Mouse (Mus musculus) liver, embryonic 12.5 days (tissue): ENCODE measurements around the gene Tm4sf19. TPM values are rescaled to one million over a fixed set of nuclear protein-coding genes. Genes with fewer than 3 reads are reported as not detected.
A peak's percentile ranks its signal among the peaks of the same experiment; 100 is the strongest.

Experiments used
- ATAC-seq: fragments of 200-750 bp; cut with Nextera tagmentation; 2 replicates; pipeline ENCODE4 v1.8.0; 2017; ENCODE audit warnings: moderate number of reproducible peaks, mild to moderate bottlenecking, moderate library complexity
- H3K27ac ChIP-seq: fragments of 300-500 bp; sonication (generic); 2 replicates; pipeline ENCODE4 v1.5.1; 2016; ENCODE audit warnings: mild to moderate bottlenecking
- H3K27me3 ChIP-seq: fragments of 300-500 bp; sonication (generic); replicated peaks from 2 replicates; pipeline ENCODE4 v1.6.1; 2016; ENCODE audit warnings: mild to moderate bottlenecking, moderate library complexity
- H3K36me3 ChIP-seq: fragments of 300-500 bp; sonication (generic); 2 replicates; pipeline ENCODE4 v1.6.1; 2016; ENCODE audit warnings: mild to moderate bottlenecking, moderate library complexity
- H3K4me1 ChIP-seq: fragments of 300-500 bp; sonication (generic); 2 replicates; pipeline ENCODE4 v1.6.1; 2016
- H3K4me2 ChIP-seq: fragments of 300-500 bp; sonication (generic); 2 replicates; pipeline ENCODE4 v1.6.1; 2016; ENCODE audit warnings: mild to moderate bottlenecking, moderate library complexity
- H3K4me3 ChIP-seq: fragments of 300-500 bp; sonication (generic); 2 replicates; pipeline ENCODE4 v1.5.1; 2016; ENCODE audit warnings: mild to moderate bottlenecking, moderate library complexity
- H3K9ac ChIP-seq: fragments of 300-500 bp; sonication (generic); 2 replicates; pipeline ENCODE4 v1.6.1; 2016; ENCODE audit warnings: mild to moderate bottlenecking, moderate library complexity
- H3K9me3 ChIP-seq: fragments of 300-500 bp; sonication (generic); replicated peaks from 2 replicates; pipeline ENCODE4 v1.6.1; 2016; ENCODE audit warnings: mild to moderate bottlenecking, moderate library complexity
- WGBS: fragments of 180-500 bp; shearing (Covaris S2); methylation state at CpG from one replicate; pipeline ENCODE4 v1.1.7; 2016; ENCODE audit not compliant: insufficient replicate concordance; 5-methylcytosine and 5-hydroxymethylcytosine counted together
- polyA plus RNA-seq: library from polyadenylated mRNA; unstranded; fragments of >200 nt; fragmentation: Nextera tagmentation; extraction: Ambion mirVana; gene quantifications from 2 replicates; pipeline ENCODE4 v1.2.1, GENCODE M21; 2016

Gene Tm4sf19
- polyA plus RNA-seq, 1 experiment from 2014 or later, result not detected

DNA sequence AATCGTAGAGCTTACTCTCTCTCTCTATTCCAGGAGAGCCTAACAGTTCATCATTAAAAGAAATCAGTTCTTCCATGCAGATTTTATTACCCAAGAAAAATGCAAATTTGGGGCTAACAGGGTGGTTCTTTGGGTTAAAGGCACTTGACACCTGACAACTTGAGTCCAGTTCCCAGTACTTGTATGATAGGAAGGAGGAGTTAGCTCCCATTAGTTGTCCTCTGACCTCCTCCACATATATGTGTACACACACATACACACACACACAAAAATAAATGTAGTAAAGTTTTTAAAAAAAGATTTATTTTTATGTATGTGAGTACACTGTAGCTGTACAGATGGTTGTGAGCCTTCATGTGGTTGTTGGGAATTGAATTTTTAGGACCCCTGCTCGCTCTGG lies 49.8 kb downstream of the Tm4sf19 start:
- WGBS, result 83% methylated on average over 2 of the region's 2 CpGs
- Histone ChIP-seq H3K4me2 (peak overlapping the region; percentile 78), H3K27me3 (no peaks in the 10 kb centered on the region), H3K36me3 (peaks cover 51% of the 10 kb centered on the region), H3K4me1 (peaks cover 78% of the 10 kb centered on the region), H3K4me3 (peak overlapping the region; percentile 41), H3K9ac (peak overlapping the region; percentile 70), H3K27ac (peak overlapping the region; percentile 96), H3K9me3 (no peaks in the 10 kb centered on the region)
- 0 out of 2 replicates have a peak, but pooled peaks have one; percentile 33 for ATAC-seq

DNA sequence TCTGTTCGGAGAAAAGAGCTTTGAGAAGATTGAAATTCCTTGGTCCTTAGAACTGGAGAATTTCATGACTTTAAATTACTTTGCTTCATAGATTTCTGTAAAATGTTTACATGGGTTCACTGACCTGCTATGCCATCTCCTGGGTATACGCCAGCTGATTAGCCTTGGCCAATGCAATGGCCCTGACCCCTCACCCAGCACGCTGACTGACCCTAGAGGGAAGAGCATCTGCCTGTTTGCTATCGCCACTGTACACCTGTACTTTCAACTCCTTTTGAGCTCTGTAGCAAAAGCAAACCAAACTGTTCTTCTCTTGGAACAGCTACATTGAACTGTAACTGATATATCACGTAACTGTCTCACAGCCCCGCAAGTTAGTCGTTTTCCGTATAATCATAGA lies 52.8 kb downstream of the Tm4sf19 start:
- Histone ChIP-seq H3K9me3 (no peaks in the 10 kb centered on the region), H3K27ac (no peak overlapping the region), H3K4me3 (no peak overlapping the region), H3K4me2 (no peak overlapping the region), H3K36me3 (peaks cover 60% of the 10 kb centered on the region), H3K27me3 (no peaks in the 10 kb centered on the region), H3K9ac (no peak overlapping the region), H3K4me1 (peaks cover 71% of the 10 kb centered on the region)
- WGBS, result 85% methylated on average over 8 of the region's 8 CpGs
- no peak for ATAC-seq

DNA sequence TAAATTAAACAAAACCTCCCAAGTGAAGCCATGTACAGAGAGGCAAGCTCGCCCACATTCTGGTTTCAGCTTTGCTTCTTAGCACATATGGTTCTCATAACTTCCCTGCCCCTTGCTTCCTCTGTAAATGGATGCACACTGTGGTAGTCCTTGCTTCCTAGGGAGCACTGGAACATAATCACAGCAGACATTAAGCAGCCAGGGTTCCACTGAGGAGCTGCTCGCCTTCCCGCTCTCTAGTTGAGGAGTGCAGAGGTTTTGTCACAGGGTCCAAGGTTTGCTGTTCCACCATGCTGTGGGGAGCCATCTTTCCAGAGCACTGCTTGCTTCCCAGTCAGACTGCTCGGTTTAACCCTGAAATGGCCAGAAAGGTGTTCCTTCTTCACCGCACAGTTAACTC lies 54.3 kb downstream of the Tm4sf19 start:
- Histone ChIP-seq H3K36me3 (peaks cover 74% of the 10 kb centered on the region), H3K27me3 (no peaks in the 10 kb centered on the region), H3K9ac (no peak overlapping the region), H3K4me2 (no peak overlapping the region), H3K4me3 (no peak overlapping the region), H3K4me1 (peaks cover 57% of the 10 kb centered on the region), H3K9me3 (no peaks in the 10 kb centered on the region), H3K27ac (no peak overlapping the region)
- no peak for ATAC-seq
- WGBS, result 92% methylated on average over 5 of the region's 5 CpGs

DNA sequence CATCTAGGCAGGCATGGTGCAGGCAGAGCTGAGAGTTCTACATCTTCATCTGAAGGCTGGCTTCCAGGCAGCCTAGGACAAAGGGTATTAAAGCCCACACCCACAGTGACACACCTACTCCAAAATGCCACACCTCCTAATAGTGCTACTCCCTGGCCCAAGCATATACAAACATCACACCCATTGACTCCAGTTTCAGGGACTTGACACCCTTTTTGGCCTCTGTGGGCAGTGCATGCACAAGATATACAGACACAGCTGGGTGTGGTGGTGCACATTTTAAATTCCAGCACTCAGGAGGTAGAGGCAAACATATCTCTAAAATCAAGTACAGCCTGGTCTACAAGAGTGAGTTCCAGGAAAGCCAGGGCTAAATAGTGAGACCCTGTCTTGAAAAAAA lies 55.8 kb downstream of the Tm4sf19 start:
- Histone ChIP-seq H3K27me3 (no peaks in the 10 kb centered on the region), H3K27ac (peak overlapping the region; percentile 28; the same call in 1 of the 2 replicates), H3K4me3 (no peak overlapping the region), H3K36me3 (peaks cover 76% of the 10 kb centered on the region), H3K9me3 (no peaks in the 10 kb centered on the region), H3K4me2 (no peak overlapping the region), H3K9ac (no peak overlapping the region), H3K4me1 (peaks cover 43% of the 10 kb centered on the region)
- ATAC-seq, result peak; percentile 81

DNA sequence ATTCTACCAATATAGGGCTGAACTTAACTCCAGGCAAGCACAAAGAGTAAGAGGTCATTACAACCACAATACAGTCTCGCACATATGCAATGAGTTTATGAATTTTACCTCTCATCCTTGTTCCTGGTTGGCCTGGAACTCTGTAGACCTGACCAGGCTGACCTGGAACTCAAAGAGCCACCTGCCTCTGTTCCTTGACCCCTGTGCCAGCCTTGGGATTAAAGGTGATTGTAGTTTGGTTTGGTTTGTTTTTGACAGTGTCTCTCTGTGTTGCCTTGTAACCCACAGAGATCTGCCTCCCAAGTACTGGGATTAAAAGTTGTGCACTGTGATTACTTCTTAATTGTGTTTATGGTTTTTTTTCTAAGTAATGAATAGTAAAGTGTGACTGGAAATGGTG lies 56.5 kb downstream of the Tm4sf19 start:
- Histone ChIP-seq H3K9me3 (no peaks in the 10 kb centered on the region), H3K27me3 (no peaks in the 10 kb centered on the region), H3K4me3 (no peak overlapping the region), H3K9ac (no peak overlapping the region), H3K36me3 (peaks cover 73% of the 10 kb centered on the region), H3K4me2 (no peak overlapping the region), H3K4me1 (peaks cover 36% of the 10 kb centered on the region), H3K27ac (peak overlapping the region; percentile 57; the same call in 1 of the 2 replicates)
- ATAC-seq, result no peak
- WGBS, result 76% methylated on average over 1 of the region's 1 CpGs

Other genes with a start within 250 kb of the Tm4sf19 start
- gene Nrros, start 234.9 kb upstream of the Tm4sf19 start, polyA plus RNA-seq, result 26.5 and 29.9 TPM in 2 replicates
- gene Bex6, start 220.7 kb upstream of the Tm4sf19 start, polyA plus RNA-seq, result 1.5 and 1.6 TPM in 2 replicates
- 13.0 and 13.8 TPM in 2 replicates for gene Fbxo45, start 153.3 kb upstream of the Tm4sf19 start, polyA plus RNA-seq
- gene Wdr53, start 153.3 kb upstream of the Tm4sf19 start, polyA plus RNA-seq, result 13.0 and 15.3 TPM in 2 replicates
- gene Smco1, start 129.0 kb upstream of the Tm4sf19 start, polyA plus RNA-seq, result not detected in 2 replicates
- gene Rnf168, start 123.0 kb upstream of the Tm4sf19 start, polyA plus RNA-seq, result 24.7 and 25.1 TPM in 2 replicates
- gene Ubxn7, start 68.2 kb upstream of the Tm4sf19 start, polyA plus RNA-seq, result 10.9 and 11.0 TPM in 2 replicates
- 8.1 and 8.6 TPM in 2 replicates for gene Tctex1d2, start 19.2 kb downstream of the Tm4sf19 start, polyA plus RNA-seq
- gene Pcyt1a, start 30.4 kb downstream of the Tm4sf19 start, polyA plus RNA-seq, result 37.6 TPM in 2 replicates
- 0.57 and 0.66 TPM in 2 replicates for gene Slc51a, start 87.4 kb downstream of the Tm4sf19 start, polyA plus RNA-seq
- gene Zdhhc19, start 95.8 kb downstream of the Tm4sf19 start, polyA plus RNA-seq, result not detected in 2 replicates
- gene Tfrc, start 208.4 kb downstream of the Tm4sf19 start, polyA plus RNA-seq, result 327 and 339 TPM in 2 replicates
- 6.3 and 6.6 TPM in 2 replicates for gene Tnk2, start 243.4 kb downstream of the Tm4sf19 start, polyA plus RNA-seq